Mouse (Mus musculus): ENCODE measurements at regions not wholly inside any gene's neighbourhood (a gene's known extent, or its start where the extent isn't known, plus 50 kb on each side); places are given as distances from the start of the nearest gene placed in this dataset.
"Not testable (repeated sequence)": the region's sequence is repeated elsewhere in the genome, so short reads cannot be mapped to it uniquely, and the experiment has no call there.

DNA sequence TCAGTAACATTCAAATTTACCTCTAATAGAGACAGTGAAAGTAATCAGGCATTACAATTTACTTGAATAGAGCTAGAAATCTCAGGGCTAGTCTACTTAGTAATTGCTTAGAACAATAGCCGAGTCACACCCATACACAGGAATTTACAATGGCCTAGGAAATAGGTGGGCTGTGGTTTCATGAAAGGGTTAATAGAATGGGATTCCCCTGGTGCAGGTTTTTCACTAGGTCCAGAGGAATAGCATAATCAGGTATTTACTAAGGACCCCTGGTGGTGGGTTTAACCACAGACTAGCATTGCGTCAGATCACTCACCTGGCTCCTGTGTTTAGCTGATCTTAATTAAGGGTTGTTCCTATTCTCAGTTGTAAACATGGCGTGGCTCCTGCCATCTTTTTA is 290.8 kb downstream of the Cyp26b1 start:
- TF ChIP-seq NANOG (IDR thresholded peaks at IDR 0.05; ENCODE audit: borderline replicate concordance, low read length): peak; percentile 44; the same call in 1 of the 2 replicates
- H3K27me3 ChIP-seq (ENCODE audit: insufficient read depth, low read length); H3K4me3 ChIP-seq (replicated peaks; ENCODE audit: low read length); H3K36me3 ChIP-seq (ENCODE audit: insufficient read depth, low read length); H3K9me3 ChIP-seq (ENCODE audit: low read length); H3K4me1 ChIP-seq (replicated peaks; ENCODE audit: low read depth, low read length): not testable (repeated sequence)

DNA sequence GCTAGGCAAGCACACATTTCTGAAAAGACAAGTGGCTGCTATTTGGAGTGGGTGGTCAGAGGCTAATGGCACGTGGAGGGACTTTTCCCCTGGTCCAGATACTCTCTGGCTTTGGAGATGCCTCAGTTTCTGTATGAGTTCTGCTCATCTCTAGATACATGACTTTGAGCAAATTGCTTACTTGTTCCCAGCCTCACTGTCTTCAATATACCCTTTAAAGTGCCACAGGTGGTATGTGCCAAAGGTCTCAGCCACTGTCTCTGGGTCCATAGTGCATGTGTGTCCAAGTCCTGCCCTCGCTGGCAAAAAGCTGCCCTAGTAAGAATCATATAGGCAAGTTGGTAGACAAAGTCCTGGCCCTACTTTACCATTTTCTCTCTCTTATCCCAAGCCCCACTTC is 291.5 kb downstream of the Dysf start:
- no peak for TF ChIP-seq CTCF (conservative IDR thresholded peaks at IDR 0.05; ENCODE audit: low read length)
- no peak for TF ChIP-seq NANOG (IDR thresholded peaks at IDR 0.05; ENCODE audit: borderline replicate concordance, low read length)
- no peak for TF ChIP-seq POU5F1 (IDR thresholded peaks at IDR 0.05; ENCODE audit: borderline replicate concordance, low read length)
- Histone ChIP-seq H3K27me3 (ENCODE audit: insufficient read depth, low read length) (no peaks in the 10 kb centered on the region), H3K4me3 (replicated peaks; ENCODE audit: low read length) (no peak overlapping the region), H3K36me3 (ENCODE audit: insufficient read depth, low read length) (no peaks in the 10 kb centered on the region), H3K4me1 (replicated peaks; ENCODE audit: low read depth, low read length) (no peaks in the 10 kb centered on the region; the same call in 1 of the 2 replicates), H3K9me3 (ENCODE audit: low read length) (no peaks in the 10 kb centered on the region)

DNA sequence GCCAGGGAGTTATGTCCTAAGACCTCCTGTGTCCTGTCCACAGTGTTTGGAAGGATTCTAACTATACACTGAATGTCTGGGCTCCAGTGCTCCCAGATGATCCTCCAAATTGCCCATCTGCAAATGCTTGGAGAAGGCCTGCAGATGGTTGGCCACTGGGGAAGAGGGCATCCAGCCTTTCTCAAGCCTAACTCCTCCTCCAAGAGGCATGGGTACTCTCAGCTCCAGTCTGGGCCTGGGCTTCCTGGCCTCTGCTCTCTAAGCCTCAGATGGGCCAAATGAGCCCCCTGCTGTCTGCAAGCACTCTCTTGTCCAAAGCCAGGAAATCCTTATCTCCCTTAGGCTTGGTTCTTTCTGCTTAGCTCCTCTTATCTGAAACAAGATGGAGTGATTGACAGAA is 290.8 kb downstream of the Dysf start:
- TF ChIP-seq NANOG (IDR thresholded peaks at IDR 0.05; ENCODE audit: borderline replicate concordance, low read length): no peak
- no peak for TF ChIP-seq POU5F1 (IDR thresholded peaks at IDR 0.05; ENCODE audit: borderline replicate concordance, low read length)
- H3K27me3 ChIP-seq (ENCODE audit: insufficient read depth, low read length): no peaks in the 10 kb centered on the region
- H3K36me3 ChIP-seq (ENCODE audit: insufficient read depth, low read length): no peaks in the 10 kb centered on the region
- H3K9me3 ChIP-seq (ENCODE audit: low read length): no peaks in the 10 kb centered on the region
- no peaks in the 10 kb centered on the region; the same call in 1 of the 2 replicates for H3K4me1 ChIP-seq (replicated peaks; ENCODE audit: low read depth, low read length)
- H3K4me3 ChIP-seq (replicated peaks; ENCODE audit: low read length): no peak overlapping the region

DNA sequence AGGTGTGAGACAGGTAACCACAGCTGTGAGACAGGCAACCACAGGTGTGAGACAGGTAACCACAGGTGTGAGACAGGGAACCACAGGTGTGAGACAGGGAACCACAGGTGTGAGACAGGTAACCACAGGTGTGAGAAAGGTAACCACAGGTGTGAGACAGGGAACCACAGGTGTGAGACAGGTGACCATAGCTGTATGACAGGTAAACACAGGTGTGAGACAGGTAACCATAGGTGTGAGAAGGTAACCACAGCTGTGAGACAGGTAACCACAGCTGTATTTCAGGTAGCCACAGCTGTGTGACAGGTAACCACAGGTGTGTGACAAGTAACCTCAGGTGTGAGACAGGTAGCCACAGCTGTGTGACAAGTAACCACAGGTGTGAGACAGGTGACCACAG is 265.5 kb downstream of the Dysf start:
- H3K36me3 ChIP-seq (ENCODE audit: insufficient read depth, low read length); H3K4me1 ChIP-seq (replicated peaks; ENCODE audit: low read depth, low read length); H3K27me3 ChIP-seq (ENCODE audit: insufficient read depth, low read length); H3K4me3 ChIP-seq (replicated peaks; ENCODE audit: low read length): not testable (repeated sequence)
- peaks cover 18% of the 10 kb centered on the region for H3K9me3 ChIP-seq (ENCODE audit: low read length)

DNA sequence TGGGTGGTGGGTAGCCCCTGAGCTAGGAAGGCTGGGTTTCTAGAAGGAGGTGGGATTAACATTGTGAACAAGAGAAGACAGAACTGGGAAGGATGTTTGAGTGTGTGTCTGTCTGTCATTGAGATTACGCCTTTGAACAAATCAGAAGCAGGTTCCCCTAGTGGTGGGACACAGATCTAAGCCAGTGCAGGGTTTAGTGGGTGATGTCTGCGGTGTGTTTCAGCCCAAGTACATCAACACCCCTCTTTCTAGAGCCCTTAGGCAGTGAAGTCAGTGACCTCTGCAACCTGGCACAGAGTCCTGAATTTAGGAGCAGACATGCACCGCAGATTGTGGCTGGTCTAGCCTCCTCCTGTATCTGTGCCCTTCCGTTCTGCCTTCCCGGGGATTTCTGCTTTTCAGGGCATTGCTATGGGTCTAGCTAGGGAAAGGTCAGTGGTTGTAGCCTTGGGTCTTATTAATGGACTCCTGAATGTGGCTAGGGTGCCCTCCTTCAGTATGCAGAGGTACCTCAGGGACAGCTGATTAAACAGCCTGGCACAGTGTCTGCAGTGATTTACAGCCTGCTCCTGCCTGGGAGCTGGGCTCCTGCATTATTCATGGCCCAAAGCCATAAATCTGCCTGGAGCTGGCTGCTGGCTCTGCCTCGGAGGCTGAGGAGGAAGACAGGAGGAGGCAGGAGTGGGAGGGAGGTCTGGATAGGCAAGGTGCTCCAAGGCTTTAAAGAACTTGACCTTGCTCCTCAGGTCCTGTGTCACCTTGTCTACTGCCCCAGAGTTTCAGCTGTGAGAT is 264.3 kb downstream of the Dysf start:
- Histone ChIP-seq H3K27me3 (ENCODE audit: insufficient read depth, low read length) (no peaks in the 10 kb centered on the region), H3K36me3 (ENCODE audit: insufficient read depth, low read length) (no peaks in the 10 kb centered on the region), H3K9me3 (ENCODE audit: low read length) (peaks cover 18% of the 10 kb centered on the region), H3K4me3 (replicated peaks; ENCODE audit: low read length) (no peak overlapping the region), H3K4me1 (replicated peaks; ENCODE audit: low read depth, low read length) (no peaks in the 10 kb centered on the region)
- TF ChIP-seq CTCF (conservative IDR thresholded peaks at IDR 0.05; ENCODE audit: low read length) (no peak), NANOG (IDR thresholded peaks at IDR 0.05; ENCODE audit: borderline replicate concordance, low read length) (no peak), POU5F1 (IDR thresholded peaks at IDR 0.05; ENCODE audit: borderline replicate concordance, low read length) (no peak)

DNA sequence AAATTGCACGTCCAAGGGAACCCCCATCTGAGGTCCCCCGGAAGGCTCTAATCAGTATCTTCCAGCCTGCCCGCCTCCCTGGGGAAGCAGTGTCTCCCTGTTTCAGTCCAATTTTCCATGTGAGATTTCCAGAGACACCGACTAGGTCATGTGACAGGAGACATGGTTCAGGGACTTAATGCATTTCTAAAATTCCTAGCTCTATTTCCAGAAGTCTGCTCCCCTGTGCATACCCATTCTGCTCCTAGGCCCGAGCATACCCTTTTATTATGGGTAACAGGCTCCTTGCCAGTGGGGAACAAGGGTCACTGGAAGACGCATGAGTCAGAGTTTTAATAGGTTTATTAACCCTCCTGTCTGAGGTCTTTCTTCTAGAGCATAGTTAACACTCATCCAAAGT is 263.6 kb downstream of the Dysf start:
- Histone ChIP-seq H3K36me3 (ENCODE audit: insufficient read depth, low read length) (no peaks in the 10 kb centered on the region), H3K4me1 (replicated peaks; ENCODE audit: low read depth, low read length) (no peaks in the 10 kb centered on the region), H3K27me3 (ENCODE audit: insufficient read depth, low read length) (no peaks in the 10 kb centered on the region), H3K4me3 (replicated peaks; ENCODE audit: low read length) (no peak overlapping the region), H3K9me3 (ENCODE audit: low read length) (peaks cover 18% of the 10 kb centered on the region)
- no peak for TF ChIP-seq CTCF (conservative IDR thresholded peaks at IDR 0.05; ENCODE audit: low read length)
- TF ChIP-seq NANOG (IDR thresholded peaks at IDR 0.05; ENCODE audit: borderline replicate concordance, low read length): no peak
- no peak for TF ChIP-seq POU5F1 (IDR thresholded peaks at IDR 0.05; ENCODE audit: borderline replicate concordance, low read length)

DNA sequence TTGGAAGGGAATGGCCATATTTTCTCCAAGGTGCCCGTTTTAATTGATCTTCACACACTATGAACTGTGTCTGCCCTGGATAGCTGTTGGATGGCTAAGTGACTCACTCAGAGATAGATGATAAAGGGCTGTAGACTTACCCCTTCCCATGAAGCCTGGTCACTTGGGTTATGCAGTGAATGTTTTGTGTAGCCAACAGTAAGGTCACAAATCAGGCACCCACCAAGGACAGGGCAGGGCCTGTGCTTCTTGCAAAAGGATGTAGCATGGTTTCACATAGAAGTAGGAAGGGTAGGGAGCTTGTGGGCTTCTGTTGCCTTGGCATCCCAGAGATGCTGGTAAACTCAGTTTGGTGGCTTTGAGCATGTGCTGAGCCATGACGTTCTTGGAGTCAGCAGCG is 263.1 kb downstream of the Dysf start:
- H3K4me3 ChIP-seq (replicated peaks; ENCODE audit: low read length): no peak overlapping the region
- no peaks in the 10 kb centered on the region for H3K36me3 ChIP-seq (ENCODE audit: insufficient read depth, low read length)
- no peaks in the 10 kb centered on the region for H3K4me1 ChIP-seq (replicated peaks; ENCODE audit: low read depth, low read length)
- H3K9me3 ChIP-seq (ENCODE audit: low read length): peaks cover 18% of the 10 kb centered on the region
- TF ChIP-seq CTCF (conservative IDR thresholded peaks at IDR 0.05; ENCODE audit: low read length) (no peak), NANOG (IDR thresholded peaks at IDR 0.05; ENCODE audit: borderline replicate concordance, low read length) (no peak), POU5F1 (IDR thresholded peaks at IDR 0.05; ENCODE audit: borderline replicate concordance, low read length) (no peak)
- no peaks in the 10 kb centered on the region for H3K27me3 ChIP-seq (ENCODE audit: insufficient read depth, low read length)

DNA sequence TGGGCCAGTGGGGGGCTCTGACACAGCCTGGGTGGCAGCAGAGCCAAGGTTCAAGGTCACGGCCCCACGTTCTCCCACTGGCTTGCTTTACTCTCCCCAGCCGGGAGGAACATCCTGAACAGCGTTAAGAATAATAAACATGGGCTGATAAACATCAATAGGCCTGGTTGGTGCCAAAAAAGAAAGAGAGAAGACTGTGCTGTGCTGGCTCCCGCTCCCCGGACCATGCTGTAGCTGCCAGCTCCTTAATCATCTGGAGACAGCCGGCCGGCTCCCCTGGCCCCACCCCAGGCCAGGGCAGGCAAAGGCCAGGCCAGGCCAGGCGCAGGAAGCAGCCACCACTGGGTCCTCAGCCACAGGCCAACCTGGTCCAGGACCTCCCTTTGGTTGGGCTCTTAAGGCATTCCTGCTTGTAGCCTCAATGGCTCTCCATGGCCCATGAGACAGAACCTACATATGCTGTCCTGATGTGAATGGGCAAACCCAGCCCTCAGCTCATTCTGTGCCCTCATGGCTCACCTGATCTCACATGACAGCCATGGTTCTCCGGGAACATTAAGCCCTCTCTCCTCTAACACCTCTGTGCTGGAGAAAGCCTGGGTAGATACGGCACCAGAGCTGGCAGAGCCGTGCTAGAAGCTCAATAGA is 262.3 kb downstream of the Dysf start:
- Histone ChIP-seq H3K4me1 (replicated peaks; ENCODE audit: low read depth, low read length) (no peaks in the 10 kb centered on the region), H3K27me3 (ENCODE audit: insufficient read depth, low read length) (no peaks in the 10 kb centered on the region), H3K4me3 (replicated peaks; ENCODE audit: low read length) (no peak overlapping the region), H3K9me3 (ENCODE audit: low read length) (peaks cover 18% of the 10 kb centered on the region), H3K36me3 (ENCODE audit: insufficient read depth, low read length) (no peaks in the 10 kb centered on the region)
- TF ChIP-seq NANOG (IDR thresholded peaks at IDR 0.05; ENCODE audit: borderline replicate concordance, low read length): no peak
- no peak for TF ChIP-seq POU5F1 (IDR thresholded peaks at IDR 0.05; ENCODE audit: borderline replicate concordance, low read length)
- TF ChIP-seq CTCF (conservative IDR thresholded peaks at IDR 0.05; ENCODE audit: low read length): no peak

DNA sequence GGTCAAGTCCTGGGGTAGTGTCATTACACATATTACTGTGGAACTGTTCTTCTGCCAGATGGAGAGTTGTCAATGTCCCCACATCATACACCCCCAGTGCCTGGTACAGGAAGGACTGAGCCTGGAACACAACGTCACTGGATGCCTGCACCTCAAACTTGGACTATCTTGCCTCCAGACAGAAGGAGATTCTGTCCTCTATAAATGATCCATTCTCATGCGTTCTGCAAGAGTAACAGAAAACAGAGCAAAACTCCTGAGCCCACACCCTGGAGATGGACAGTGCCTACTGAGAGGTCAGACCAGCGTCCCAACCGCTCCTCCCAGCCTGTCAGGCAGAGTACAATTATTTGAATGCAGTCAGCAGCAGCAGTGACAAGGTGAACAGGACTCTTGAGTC is 261.1 kb downstream of the Dysf start:
- peaks cover 18% of the 10 kb centered on the region for H3K9me3 ChIP-seq (ENCODE audit: low read length)
- H3K4me3 ChIP-seq (replicated peaks; ENCODE audit: low read length): no peak overlapping the region
- no peaks in the 10 kb centered on the region for H3K4me1 ChIP-seq (replicated peaks; ENCODE audit: low read depth, low read length)
- TF ChIP-seq NANOG (IDR thresholded peaks at IDR 0.05; ENCODE audit: borderline replicate concordance, low read length) (no peak), CTCF (conservative IDR thresholded peaks at IDR 0.05; ENCODE audit: low read length) (no peak), POU5F1 (IDR thresholded peaks at IDR 0.05; ENCODE audit: borderline replicate concordance, low read length) (no peak)
- no peaks in the 10 kb centered on the region for H3K27me3 ChIP-seq (ENCODE audit: insufficient read depth, low read length)
- no peaks in the 10 kb centered on the region for H3K36me3 ChIP-seq (ENCODE audit: insufficient read depth, low read length)

Data from E14TG2a.4 (cell line).